Mouse (Mus musculus): ENCODE measurements around the gene Kifc5b. TPM values are rescaled to one million over a fixed set of nuclear protein-coding genes. Genes with fewer than 3 reads are reported as not detected.

The Kifc5b gene
- polyA plus RNA-seq, 1 experiment from 2014 or later: 6.8 TPM

GRCm38 (mm10) chr17:26933885-26934827, 17.3 kb downstream of the Kifc5b start:
- Histone ChIP-seq H3K4me2 (ENCODE audit: low read length) (peak overlapping the region; percentile 87), H3K27ac (ENCODE audit: low read length) (no peak overlapping the region), H3K36me3 (ENCODE audit: control insufficient read depth, insufficient read depth) (0 out of 2 replicates have a peak, but pooled peaks cover 2% of the 10 kb centered on the region), H3K4me3 (replicated peaks; ENCODE audit: low read length) (peak overlapping the region; percentile 78), H3K9me3 (ENCODE audit: control insufficient read depth, low read length) (no peaks in the 10 kb centered on the region), H3K9ac (replicated peaks; ENCODE audit: low read depth, low read length) (peak overlapping the region; percentile 73), H3K4me1 (replicated peaks; ENCODE audit: control insufficient read depth, insufficient read depth, low read length) (peaks cover 29% of the 10 kb centered on the region), H3K27me3 (replicated peaks; ENCODE audit: control insufficient read depth, insufficient read depth, low read length) (no peaks in the 10 kb centered on the region)
- no peak for ATAC-seq
- WGBS: 84% methylated on average over 16 of the region's 16 CpGs

GRCm38 (mm10) chr17:26935027-26935426, 18.1 kb downstream of the Kifc5b start:
- no peak for ATAC-seq
- no peak overlapping the region for H3K27ac ChIP-seq (ENCODE audit: low read length)
- H3K9me3 ChIP-seq (ENCODE audit: control insufficient read depth, low read length): no peaks in the 10 kb centered on the region
- 90% methylated on average over 9 of the region's 9 CpGs for WGBS
- 0 out of 2 replicates have a peak, but pooled peaks cover 2% of the 10 kb centered on the region for H3K36me3 ChIP-seq (ENCODE audit: control insufficient read depth, insufficient read depth)
- H3K4me1 ChIP-seq (replicated peaks; ENCODE audit: control insufficient read depth, insufficient read depth, low read length): peaks cover 31% of the 10 kb centered on the region
- H3K9ac ChIP-seq (replicated peaks; ENCODE audit: low read depth, low read length): no peak overlapping the region
- H3K27me3 ChIP-seq (replicated peaks; ENCODE audit: control insufficient read depth, insufficient read depth, low read length): no peaks in the 10 kb centered on the region
- H3K4me3 ChIP-seq (replicated peaks; ENCODE audit: low read length): no peak overlapping the region
- no peak overlapping the region for H3K4me2 ChIP-seq (ENCODE audit: low read length)

GRCm38 (mm10) chr17:26936453-26936852, 19.6 kb downstream of the Kifc5b start:
- no peak overlapping the region for H3K9ac ChIP-seq (replicated peaks; ENCODE audit: low read depth, low read length)
- H3K27ac ChIP-seq (ENCODE audit: low read length): no peak overlapping the region
- peaks cover 42% of the 10 kb centered on the region for H3K4me1 ChIP-seq (replicated peaks; ENCODE audit: control insufficient read depth, insufficient read depth, low read length)
- no peak for ATAC-seq
- H3K36me3 ChIP-seq (ENCODE audit: control insufficient read depth, insufficient read depth): 0 out of 2 replicates have a peak, but pooled peaks cover 2% of the 10 kb centered on the region
- no peaks in the 10 kb centered on the region for H3K9me3 ChIP-seq (ENCODE audit: control insufficient read depth, low read length)
- no peak overlapping the region for H3K4me2 ChIP-seq (ENCODE audit: low read length)
- 87% methylated on average over 12 of the region's 12 CpGs for WGBS
- H3K4me3 ChIP-seq (replicated peaks; ENCODE audit: low read length): no peak overlapping the region
- H3K27me3 ChIP-seq (replicated peaks; ENCODE audit: control insufficient read depth, insufficient read depth, low read length): no peaks in the 10 kb centered on the region

- H3K27me3 ChIP-seq (replicated peaks; ENCODE audit: control insufficient read depth, insufficient read depth, low read length): no peaks in the 10 kb centered on the region
- H3K36me3 ChIP-seq (ENCODE audit: control insufficient read depth, insufficient read depth): 0 out of 2 replicates have a peak, but pooled peaks cover 2% of the 10 kb centered on the region
- H3K27ac ChIP-seq (ENCODE audit: low read length): no peak overlapping the region
- no peak overlapping the region for H3K4me3 ChIP-seq (replicated peaks; ENCODE audit: low read length)
- no peaks in the 10 kb centered on the region for H3K9me3 ChIP-seq (ENCODE audit: control insufficient read depth, low read length)
- WGBS: 88% methylated on average over 15 of the region's 15 CpGs
- H3K4me2 ChIP-seq (ENCODE audit: low read length): no peak overlapping the region
- peaks cover 43% of the 10 kb centered on the region for H3K4me1 ChIP-seq (replicated peaks; ENCODE audit: control insufficient read depth, insufficient read depth, low read length)
- no peak overlapping the region for H3K9ac ChIP-seq (replicated peaks; ENCODE audit: low read depth, low read length)
- no peak for ATAC-seq
These were observed 20.2 kb downstream of the Kifc5b start for GRCm38 (mm10) chr17:26936921-26937695.

- WGBS: 58% methylated on average over 16 of the region's 16 CpGs
- peak overlapping the region; percentile 99 for H3K4me2 ChIP-seq (ENCODE audit: low read length)
- peak overlapping the region; percentile 61 for H3K9ac ChIP-seq (replicated peaks; ENCODE audit: low read depth, low read length)
- peak overlapping the region; percentile 79 for H3K4me3 ChIP-seq (replicated peaks; ENCODE audit: low read length)
- peaks cover 47% of the 10 kb centered on the region for H3K4me1 ChIP-seq (replicated peaks; ENCODE audit: control insufficient read depth, insufficient read depth, low read length)
- no peaks in the 10 kb centered on the region for H3K9me3 ChIP-seq (ENCODE audit: control insufficient read depth, low read length)
- no peaks in the 10 kb centered on the region for H3K27me3 ChIP-seq (replicated peaks; ENCODE audit: control insufficient read depth, insufficient read depth, low read length)
- no peak overlapping the region for H3K27ac ChIP-seq (ENCODE audit: low read length)
- H3K36me3 ChIP-seq (ENCODE audit: control insufficient read depth, insufficient read depth): 0 out of 2 replicates have a peak, but pooled peaks cover 2% of the 10 kb centered on the region
- no peak for ATAC-seq
These were observed 21.2 kb downstream of the Kifc5b start for GRCm38 (mm10) chr17:26937883-26938695.

- Histone ChIP-seq H3K4me3 (replicated peaks; ENCODE audit: low read length) (peak overlapping the region; percentile 79), H3K27ac (ENCODE audit: low read length) (peak overlapping the region; percentile 82), H3K9me3 (ENCODE audit: control insufficient read depth, low read length) (no peaks in the 10 kb centered on the region), H3K27me3 (replicated peaks; ENCODE audit: control insufficient read depth, insufficient read depth, low read length) (no peaks in the 10 kb centered on the region), H3K36me3 (ENCODE audit: control insufficient read depth, insufficient read depth) (0 out of 2 replicates have a peak, but pooled peaks cover 2% of the 10 kb centered on the region), H3K4me1 (replicated peaks; ENCODE audit: control insufficient read depth, insufficient read depth, low read length) (peaks cover 43% of the 10 kb centered on the region), H3K9ac (replicated peaks; ENCODE audit: low read depth, low read length) (peak overlapping the region; percentile 61), H3K4me2 (ENCODE audit: low read length) (peak overlapping the region; percentile 99)
- WGBS: under 1% methylated on average over 22 of the region's 22 CpGs
- ATAC-seq: no peak
These were observed 21.8 kb downstream of the Kifc5b start for GRCm38 (mm10) chr17:26938731-26939130.

- H3K27me3 ChIP-seq (replicated peaks; ENCODE audit: control insufficient read depth, insufficient read depth, low read length): no peaks in the 10 kb centered on the region
- H3K4me1 ChIP-seq (replicated peaks; ENCODE audit: control insufficient read depth, insufficient read depth, low read length): peaks cover 43% of the 10 kb centered on the region
- H3K4me3 ChIP-seq (replicated peaks; ENCODE audit: low read length): peak within 1 kb of the TSS; percentile 79
- under 1% methylated on average over 69 of the region's 70 CpGs for WGBS
- peak within 1 kb of the TSS; percentile 96 for H3K27ac ChIP-seq (ENCODE audit: low read length)
- no peaks in the 10 kb centered on the region for H3K9me3 ChIP-seq (ENCODE audit: control insufficient read depth, low read length)
- H3K9ac ChIP-seq (replicated peaks; ENCODE audit: low read depth, low read length): peak within 1 kb of the TSS; percentile 78
- H3K4me2 ChIP-seq (ENCODE audit: low read length): peak within 1 kb of the TSS; percentile 99
- ATAC-seq: peak; percentile 93
- 0 out of 2 replicates have a peak, but pooled peaks cover 2% of the 10 kb centered on the region for H3K36me3 ChIP-seq (ENCODE audit: control insufficient read depth, insufficient read depth)
These were observed 22.5 kb downstream of the Kifc5b start, which contains the start of gene Cuta for GRCm38 (mm10) chr17:26939178-26939972. Gene Cuta (minus strand): TSS chr17:26939569.

GRCm38 (mm10) chr17:26939973-26940300, 23.0 kb downstream of the Kifc5b start:
- H3K4me2 ChIP-seq (ENCODE audit: low read length): peak overlapping the region; percentile 84
- 0 out of 2 replicates have a peak, but pooled peaks cover 2% of the 10 kb centered on the region for H3K36me3 ChIP-seq (ENCODE audit: control insufficient read depth, insufficient read depth)
- peak overlapping the region; percentile 78 for H3K9ac ChIP-seq (replicated peaks; ENCODE audit: low read depth, low read length)
- H3K27ac ChIP-seq (ENCODE audit: low read length): peak overlapping the region; percentile 96
- H3K9me3 ChIP-seq (ENCODE audit: control insufficient read depth, low read length): no peaks in the 10 kb centered on the region
- 7% methylated on average over 3 of the region's 3 CpGs for WGBS
- no peaks in the 10 kb centered on the region for H3K27me3 ChIP-seq (replicated peaks; ENCODE audit: control insufficient read depth, insufficient read depth, low read length)
- no peak for ATAC-seq
- H3K4me3 ChIP-seq (replicated peaks; ENCODE audit: low read length): peak overlapping the region; percentile 79
- peaks cover 46% of the 10 kb centered on the region for H3K4me1 ChIP-seq (replicated peaks; ENCODE audit: control insufficient read depth, insufficient read depth, low read length)
